Mouse (Mus musculus) embryonic facial prominence, embryonic 12.5 days (tissue): ENCODE measurements around the gene Peli1. TPM values are rescaled to one million over a fixed set of nuclear protein-coding genes. Genes with fewer than 3 reads are reported as not detected.

Experiments
- ATAC-seq: fragments of 200-750 bp; cut with Nextera tagmentation; 2 replicates; pipeline ENCODE4 v1.8.0; 2017; ENCODE audit not compliant: insufficient number of reproducible peaks, insufficient read depth, low FRiP score, low TSS enrichment
- H3K27ac ChIP-seq: fragments of 300-500 bp; sonication (generic); 2 replicates; pipeline ENCODE4 v1.5.1; 2016; ENCODE audit warnings: mild to moderate bottlenecking
- H3K27me3 ChIP-seq: fragments of 300-500 bp; sonication (generic); 2 replicates; pipeline ENCODE4 v1.6.1; 2016; ENCODE audit warnings: mild to moderate bottlenecking, moderate library complexity
- H3K36me3 ChIP-seq: fragments of 300-500 bp; sonication (generic); 2 replicates; pipeline ENCODE4 v1.6.1; 2016; ENCODE audit warnings: mild to moderate bottlenecking
- H3K4me1 ChIP-seq: fragments of 300-500 bp; sonication (generic); 2 replicates; pipeline ENCODE4 v1.6.1; 2016
- H3K4me2 ChIP-seq: fragments of 300-500 bp; sonication (generic); replicated peaks from 2 replicates; pipeline ENCODE4 v1.6.1; 2016; ENCODE audit warnings: mild to moderate bottlenecking, moderate library complexity
- H3K4me3 ChIP-seq: fragments of 300-500 bp; sonication (generic); 2 replicates; pipeline ENCODE4 v1.5.1; 2016; ENCODE audit warnings: mild to moderate bottlenecking
- H3K9ac ChIP-seq: fragments of 300-500 bp; sonication (generic); 2 replicates; pipeline ENCODE4 v1.6.1; 2016; ENCODE audit warnings: mild to moderate bottlenecking, moderate library complexity
- H3K9me3 ChIP-seq: fragments of 300-500 bp; sonication (generic); 2 replicates; pipeline ENCODE4 v1.6.1; 2016; ENCODE audit warnings: mild to moderate bottlenecking, moderate library complexity
- WGBS: fragments of 180-500 bp; shearing (Covaris S2); methylation state at CpG from one replicate; pipeline ENCODE4 v1.1.7; 2016; 5-methylcytosine and 5-hydroxymethylcytosine counted together
- polyA plus RNA-seq: library from polyadenylated mRNA; unstranded; fragments of >200 nt; fragmentation: Nextera tagmentation; extraction: Ambion mirVana; gene quantifications from 2 replicates; pipeline ENCODE4 v1.2.1, GENCODE M21; 2016

Gene Peli1
- polyA plus RNA-seq, 1 experiment from 2014 or later = 65.5 TPM

DNA sequence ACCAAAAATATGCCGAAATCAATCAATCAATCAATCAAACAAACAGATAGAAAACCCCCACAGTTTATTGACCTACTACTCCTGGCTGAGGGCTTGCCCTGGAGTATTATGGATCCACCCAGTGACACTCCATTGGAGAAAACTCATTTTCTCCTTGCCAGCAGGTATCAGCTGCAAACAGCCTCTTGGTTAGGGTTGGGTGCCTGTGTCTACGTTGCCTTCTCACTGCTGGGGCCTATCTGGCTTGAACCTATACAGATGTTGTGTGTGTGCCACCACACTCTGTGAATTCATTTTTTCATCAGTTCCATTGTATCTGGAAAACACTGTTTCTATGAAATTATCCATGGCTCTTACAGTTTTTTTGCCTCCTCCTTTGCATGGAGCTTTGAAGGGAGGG lies 30.6 kb downstream of the Peli1 start:
- Histone ChIP-seq H3K9me3 (no peaks in the 10 kb centered on the region), H3K4me2 (no peak overlapping the region), H3K27ac (no peak overlapping the region), H3K4me1 (no peaks in the 10 kb centered on the region), H3K36me3 (no peaks in the 10 kb centered on the region), H3K4me3 (no peak overlapping the region), H3K9ac (no peak overlapping the region), H3K27me3 (no peaks in the 10 kb centered on the region)
- WGBS = 92% methylated on average over 2 of the region's 2 CpGs
- ATAC-seq = no peak

DNA sequence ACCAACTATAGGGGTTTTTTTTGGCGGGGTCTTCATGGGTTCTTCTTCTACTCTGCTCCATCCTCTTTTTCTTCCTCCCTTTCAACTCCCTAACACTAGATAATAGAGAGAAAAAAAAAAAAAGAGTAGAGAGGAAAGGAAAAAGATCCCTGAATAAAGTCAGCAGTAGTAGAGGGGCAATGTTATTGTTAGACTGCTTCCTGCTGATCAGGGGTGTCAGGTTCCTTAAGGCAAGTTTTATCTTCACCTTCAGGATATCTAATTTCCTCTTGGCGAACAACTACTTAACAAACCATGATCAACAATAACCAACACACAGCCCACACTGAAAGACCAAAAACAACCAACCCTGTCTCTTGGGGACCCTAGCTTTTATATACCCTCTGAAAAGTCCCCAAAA lies 31.3 kb downstream of the Peli1 start:
- 63% methylated on average over 2 of the region's 2 CpGs for WGBS
- ATAC-seq = no peak

DNA sequence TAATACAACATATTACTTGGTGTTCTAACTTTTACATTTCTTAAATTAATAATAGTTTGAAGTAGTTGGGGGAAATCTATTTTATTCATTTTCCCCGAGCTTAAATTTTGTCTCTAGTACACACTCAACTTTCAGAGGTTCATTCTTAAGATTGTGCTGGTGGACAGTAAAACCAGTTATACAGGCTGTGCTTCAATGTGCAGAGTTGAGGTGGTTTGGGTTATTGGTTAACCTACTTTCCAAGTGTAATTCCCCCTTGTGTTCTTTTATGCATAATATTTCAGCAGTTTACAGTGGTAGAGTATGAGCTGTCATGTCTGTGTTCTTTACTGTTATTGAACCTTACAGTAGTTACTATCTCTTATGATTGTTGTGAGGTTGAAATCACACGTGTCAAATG lies 40.6 kb downstream of the Peli1 start:
- H3K4me1 ChIP-seq = no peaks in the 10 kb centered on the region
- no peak for ATAC-seq
- 80% methylated on average over 2 of the region's 2 CpGs for WGBS

More for the DNA sequence above, 31.3 kb downstream of the Peli1 start:
- Histone ChIP-seq H3K36me3 (no peaks in the 10 kb centered on the region), H3K9me3 (no peaks in the 10 kb centered on the region), H3K9ac (no peak overlapping the region), H3K4me1 (no peaks in the 10 kb centered on the region), H3K4me3 (no peak overlapping the region), H3K27me3 (no peaks in the 10 kb centered on the region), H3K4me2 (no peak overlapping the region), H3K27ac (no peak overlapping the region)

DNA sequence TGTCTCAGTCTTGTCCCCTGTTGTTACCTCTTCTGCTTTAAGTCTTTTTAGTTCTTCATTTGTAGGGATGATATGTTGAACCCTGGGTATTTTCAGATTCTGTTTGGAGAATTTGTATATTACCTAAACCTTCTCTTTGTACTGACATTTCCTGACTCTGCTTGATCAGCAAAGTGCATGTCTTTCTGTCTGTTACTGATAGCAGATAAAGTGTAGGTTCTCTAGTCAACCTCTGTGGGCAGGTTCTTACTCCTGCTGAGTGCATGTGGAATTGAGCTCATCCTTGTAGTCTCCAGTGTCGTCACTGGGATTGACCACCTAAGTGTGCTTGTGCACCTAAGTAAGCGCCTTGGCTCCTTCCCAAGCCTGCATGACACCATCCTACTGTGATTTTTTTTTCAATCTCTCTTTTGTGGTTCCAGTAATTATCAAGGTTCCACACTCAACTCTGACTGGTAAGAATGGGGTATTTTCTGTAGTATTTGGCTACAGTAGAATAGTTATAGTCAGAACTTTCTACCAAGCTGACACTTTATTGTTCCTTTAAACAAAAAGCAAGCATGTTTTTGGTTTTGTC lies 43.9 kb downstream of the Peli1 start:
- Histone ChIP-seq H3K9me3 (no peaks in the 10 kb centered on the region), H3K4me2 (no peak overlapping the region), H3K27ac (no peak overlapping the region), H3K27me3 (no peaks in the 10 kb centered on the region), H3K9ac (no peak overlapping the region), H3K4me1 (no peaks in the 10 kb centered on the region), H3K4me3 (no peak overlapping the region), H3K36me3 (peaks cover 12% of the 10 kb centered on the region)
- ATAC-seq = no peak
- 89% methylated on average over 2 of the region's 2 CpGs for WGBS

More for the DNA sequence above, 40.6 kb downstream of the Peli1 start:
- Histone ChIP-seq H3K27ac (no peak overlapping the region), H3K4me2 (no peak overlapping the region), H3K9ac (no peak overlapping the region), H3K9me3 (peaks cover 11% of the 10 kb centered on the region; the same call in 1 of the 2 replicates), H3K36me3 (peaks cover 9% of the 10 kb centered on the region; the same call in 1 of the 2 replicates), H3K27me3 (no peaks in the 10 kb centered on the region), H3K4me3 (no peak overlapping the region)

DNA sequence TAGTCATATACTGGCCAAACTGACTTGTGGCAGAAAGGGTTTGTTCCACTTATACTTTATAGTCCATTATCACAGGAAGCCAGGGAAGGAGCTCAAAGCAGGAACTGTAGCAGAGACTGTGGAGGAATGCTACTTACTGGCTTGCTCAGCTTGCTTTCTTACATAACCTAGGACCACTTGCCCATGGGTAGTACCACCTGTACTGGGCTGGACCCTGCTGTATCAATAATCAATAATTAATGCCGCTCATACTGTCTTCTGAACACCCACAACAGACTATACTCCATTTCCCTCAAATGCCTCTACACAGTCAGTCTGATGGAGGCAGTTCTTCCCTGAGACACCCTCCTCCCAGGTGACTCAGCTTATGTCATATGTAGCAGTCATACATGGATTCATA lies 48.4 kb downstream of the Peli1 start:
- H3K9ac ChIP-seq = no peak overlapping the region
- no peak overlapping the region for H3K27ac ChIP-seq
- no peak for ATAC-seq
- H3K27me3 ChIP-seq = no peaks in the 10 kb centered on the region
- H3K36me3 ChIP-seq = peaks cover 31% of the 10 kb centered on the region
- H3K4me1 ChIP-seq = no peaks in the 10 kb centered on the region
- H3K4me2 ChIP-seq = no peak overlapping the region
- no peak overlapping the region for H3K4me3 ChIP-seq
- 92% methylated on average over 1 of the region's 1 CpGs for WGBS
- H3K9me3 ChIP-seq = no peaks in the 10 kb centered on the region

DNA sequence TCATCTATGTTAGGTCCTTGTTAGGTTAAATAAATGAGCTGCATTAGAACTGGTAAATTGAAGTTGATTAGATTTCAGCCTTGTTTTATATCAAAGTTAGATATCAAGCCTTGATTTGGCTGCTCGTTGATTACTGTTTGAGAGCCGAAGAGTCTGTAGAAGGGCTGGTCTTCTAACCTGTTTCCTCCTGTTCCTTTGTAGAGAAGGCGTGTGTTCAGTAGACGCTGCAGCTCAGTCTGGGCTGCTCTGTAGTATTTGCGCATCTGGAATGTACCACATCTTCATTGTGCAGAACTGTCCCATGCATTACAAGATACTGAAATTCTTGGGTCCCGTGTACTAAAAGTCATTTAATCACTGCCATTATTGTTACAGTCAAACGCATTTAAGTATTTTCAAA lies 50.2 kb downstream of the Peli1 start:
- H3K4me3 ChIP-seq = no peak overlapping the region
- peaks cover 34% of the 10 kb centered on the region for H3K36me3 ChIP-seq
- ATAC-seq = no peak
- H3K4me1 ChIP-seq = no peaks in the 10 kb centered on the region
- H3K9me3 ChIP-seq = no peaks in the 10 kb centered on the region
- no peak overlapping the region for H3K27ac ChIP-seq
- no peaks in the 10 kb centered on the region for H3K27me3 ChIP-seq
- no peak overlapping the region for H3K9ac ChIP-seq
- WGBS = 85% methylated on average over 7 of the region's 7 CpGs
- no peak overlapping the region for H3K4me2 ChIP-seq

DNA sequence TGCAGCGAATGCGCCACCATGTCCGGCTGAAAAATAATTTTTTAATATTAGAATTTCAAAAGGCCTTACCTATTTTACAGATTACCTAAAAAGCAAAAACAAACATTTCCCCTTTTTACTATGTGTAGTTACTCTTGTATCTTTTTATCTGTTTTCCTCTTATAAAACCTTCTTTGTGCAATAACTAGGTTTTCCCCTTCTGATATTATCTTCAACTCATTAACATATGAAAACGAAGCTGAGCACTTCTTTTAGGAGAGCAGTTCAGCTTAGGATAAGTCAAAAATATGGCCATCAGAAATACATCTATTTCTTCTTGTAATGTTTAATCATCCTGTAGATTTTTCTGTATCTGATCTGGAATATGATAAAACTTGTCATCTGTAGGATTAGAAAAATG lies 50.7 kb downstream of the Peli1 start:
- 91% methylated on average over 4 of the region's 4 CpGs for WGBS
- Histone ChIP-seq H3K4me3 (no peak overlapping the region), H3K9ac (no peak overlapping the region), H3K27ac (no peak overlapping the region), H3K9me3 (no peaks in the 10 kb centered on the region), H3K36me3 (peaks cover 35% of the 10 kb centered on the region), H3K4me1 (no peaks in the 10 kb centered on the region), H3K27me3 (no peaks in the 10 kb centered on the region), H3K4me2 (no peak overlapping the region)
- no peak for ATAC-seq

DNA sequence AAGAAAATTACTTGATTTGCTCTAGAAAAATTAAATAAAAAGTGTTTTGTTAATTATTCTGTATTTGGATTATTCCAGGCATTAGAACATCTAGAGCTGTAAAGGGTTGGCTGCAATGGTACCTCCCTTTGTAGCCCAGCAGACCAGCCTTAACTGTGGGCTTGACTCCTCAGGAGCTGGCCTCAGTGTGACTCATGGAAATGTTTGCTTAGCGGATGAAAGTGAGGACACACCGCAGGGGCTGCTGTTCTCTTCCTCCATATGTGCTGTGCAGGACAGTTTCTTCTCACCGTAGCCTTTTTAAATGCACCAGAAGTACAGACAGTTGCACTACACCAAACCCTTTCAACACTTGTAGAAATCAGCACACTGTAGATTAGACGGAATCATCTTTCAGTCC lies 58.4 kb downstream of the Peli1 start:
- H3K4me2 ChIP-seq = no peak overlapping the region
- H3K9me3 ChIP-seq = no peaks in the 10 kb centered on the region
- no peak overlapping the region for H3K4me3 ChIP-seq
- H3K27ac ChIP-seq = no peak overlapping the region
- H3K27me3 ChIP-seq = no peaks in the 10 kb centered on the region
- peaks cover 55% of the 10 kb centered on the region for H3K36me3 ChIP-seq
- no peaks in the 10 kb centered on the region for H3K4me1 ChIP-seq
- ATAC-seq = no peak
- WGBS = 92% methylated on average over 4 of the region's 4 CpGs
- no peak overlapping the region for H3K9ac ChIP-seq

DNA sequence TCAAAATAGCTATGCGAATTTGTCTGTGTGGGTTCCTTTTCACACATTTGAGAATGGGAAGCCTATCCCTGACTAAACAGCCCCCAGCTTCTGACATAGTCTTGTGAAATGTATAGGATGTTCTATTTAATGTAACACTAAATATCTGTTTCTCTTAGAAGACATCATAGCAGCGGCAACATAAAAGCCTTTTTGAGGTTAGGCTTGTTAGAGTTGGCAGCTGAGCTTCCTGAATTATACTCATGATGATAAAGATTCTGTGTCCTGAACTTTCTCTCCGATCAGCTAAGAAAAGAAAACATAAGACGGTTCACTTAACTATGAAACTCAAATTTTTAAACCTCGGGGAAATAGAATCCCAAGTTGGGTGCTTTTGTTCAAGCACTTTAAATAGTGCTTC lies 59.2 kb downstream of the Peli1 start:
- Histone ChIP-seq H3K9ac (no peak overlapping the region), H3K36me3 (peaks cover 57% of the 10 kb centered on the region)
- WGBS = 90% methylated on average over 5 of the region's 5 CpGs

DNA sequence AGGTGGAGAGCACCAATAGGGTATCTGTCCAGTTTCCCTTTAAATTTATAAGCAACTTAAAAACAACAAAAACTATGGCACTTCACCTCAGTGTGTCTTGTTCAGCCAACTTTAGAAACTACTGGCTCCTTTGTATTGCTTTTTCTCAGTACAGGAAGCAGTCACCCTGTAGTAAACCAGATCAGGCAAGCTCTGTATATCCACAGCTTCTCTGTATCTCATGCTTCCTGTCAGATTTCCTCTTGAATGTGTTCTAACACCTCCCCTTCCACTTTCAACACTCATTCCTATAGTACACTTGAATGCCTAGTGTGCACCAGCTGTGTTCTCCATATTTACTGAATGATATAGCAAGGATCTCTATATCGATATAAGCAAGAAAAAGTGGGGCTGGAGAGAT lies 60.6 kb downstream of the Peli1 start:
- peaks cover 49% of the 10 kb centered on the region for H3K36me3 ChIP-seq
- 93% methylated on average over 1 of the region's 1 CpGs for WGBS
- H3K4me1 ChIP-seq = no peaks in the 10 kb centered on the region
- H3K4me2 ChIP-seq = no peak overlapping the region
- no peaks in the 10 kb centered on the region for H3K27me3 ChIP-seq
- no peak overlapping the region for H3K27ac ChIP-seq
- H3K9ac ChIP-seq = no peak overlapping the region
- no peaks in the 10 kb centered on the region for H3K9me3 ChIP-seq
- H3K4me3 ChIP-seq = no peak overlapping the region
- no peak for ATAC-seq

More for the DNA sequence above, 59.2 kb downstream of the Peli1 start:
- H3K27ac ChIP-seq = no peak overlapping the region
- no peak overlapping the region for H3K4me2 ChIP-seq
- H3K27me3 ChIP-seq = no peaks in the 10 kb centered on the region
- H3K4me3 ChIP-seq = no peak overlapping the region
- no peak for ATAC-seq
- H3K4me1 ChIP-seq = no peaks in the 10 kb centered on the region
- no peaks in the 10 kb centered on the region for H3K9me3 ChIP-seq

DNA sequence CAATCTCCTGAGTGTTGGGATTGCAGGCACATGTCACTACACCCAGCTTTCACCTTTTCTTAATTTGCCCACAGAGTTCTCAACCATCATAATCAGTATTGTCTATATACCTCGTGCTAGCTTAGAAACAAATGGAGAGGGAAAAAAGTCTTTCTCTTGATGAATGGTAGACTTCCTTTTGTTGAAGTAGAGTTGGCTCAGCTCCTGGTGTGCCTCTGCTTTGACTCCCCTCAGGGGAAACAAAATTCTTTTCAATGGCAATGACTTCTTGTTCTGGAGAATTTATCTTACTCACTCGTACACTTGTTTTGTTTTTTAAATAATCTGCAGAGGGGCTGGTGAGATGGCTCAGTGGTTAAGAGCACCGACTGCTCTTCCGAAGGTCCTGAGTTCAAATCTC lies 62.0 kb downstream of the Peli1 start:
- Histone ChIP-seq H3K9me3 (no peaks in the 10 kb centered on the region), H3K27ac (no peak overlapping the region), H3K4me1 (no peaks in the 10 kb centered on the region), H3K4me3 (no peak overlapping the region), H3K4me2 (no peak overlapping the region), H3K36me3 (peaks cover 39% of the 10 kb centered on the region), H3K9ac (no peak overlapping the region), H3K27me3 (no peaks in the 10 kb centered on the region)
- WGBS = 92% methylated on average over 4 of the region's 4 CpGs
- ATAC-seq = no peak

DNA sequence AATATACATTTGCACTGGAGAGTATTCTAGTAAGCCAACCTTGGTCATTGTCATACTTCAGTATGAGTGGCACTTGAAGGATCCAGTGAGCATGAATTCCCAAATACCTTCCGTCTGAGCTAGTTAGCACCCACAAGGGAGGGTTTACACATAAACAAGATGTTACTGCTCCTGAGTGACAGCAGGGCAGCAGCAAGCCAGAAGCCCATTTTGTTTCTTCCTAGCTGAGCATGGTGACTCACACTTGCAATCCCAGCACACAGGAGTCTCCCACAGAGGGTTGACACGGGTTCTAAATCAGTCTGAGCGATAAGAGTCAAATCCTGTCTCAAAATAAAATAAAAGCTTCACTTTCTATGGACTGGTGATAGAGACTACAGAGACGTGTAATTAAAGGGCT lies 66.5 kb downstream of the Peli1 start:
- Histone ChIP-seq H3K9me3 (no peaks in the 10 kb centered on the region), H3K27ac (no peak overlapping the region), H3K4me2 (no peak overlapping the region), H3K27me3 (no peaks in the 10 kb centered on the region), H3K4me3 (no peak overlapping the region), H3K4me1 (no peaks in the 10 kb centered on the region), H3K9ac (no peak overlapping the region), H3K36me3 (peaks cover 16% of the 10 kb centered on the region)
- ATAC-seq = no peak
- 78% methylated on average over 4 of the region's 4 CpGs for WGBS

DNA sequence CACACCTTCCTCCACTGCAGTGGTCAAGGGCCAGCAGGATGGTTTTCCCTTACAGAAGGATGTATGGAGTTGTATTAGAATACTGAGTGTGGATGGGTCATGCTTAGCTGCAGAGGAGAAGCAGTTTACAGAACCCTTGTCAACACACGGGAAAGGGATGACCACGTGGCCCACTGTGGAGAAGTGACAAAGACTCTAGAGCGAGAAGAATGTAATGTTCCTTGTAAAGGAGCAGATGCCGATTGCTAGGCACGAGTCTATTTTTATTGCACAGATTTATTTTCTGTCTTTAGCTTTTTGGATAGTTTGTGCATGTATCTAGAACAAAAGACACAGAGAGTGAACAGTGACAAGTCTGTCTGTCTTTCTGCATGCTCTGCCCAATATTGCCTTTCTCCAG lies 71.0 kb downstream of the Peli1 start:
- no peak for ATAC-seq
- Histone ChIP-seq H3K27ac (peak overlapping the region; percentile 41; the same call in 1 of the 2 replicates), H3K36me3 (no peaks in the 10 kb centered on the region), H3K27me3 (no peaks in the 10 kb centered on the region), H3K9ac (no peak overlapping the region), H3K4me2 (no peak overlapping the region), H3K4me3 (no peak overlapping the region), H3K9me3 (no peaks in the 10 kb centered on the region), H3K4me1 (peaks cover 11% of the 10 kb centered on the region; the same call in 1 of the 2 replicates)
- 79% methylated on average over 5 of the region's 5 CpGs for WGBS
